Mouse (Mus musculus) G1E-ER4 (cell line): ENCODE results near the gene Gm27027. TPM values are rescaled to one million over a fixed set of nuclear protein-coding genes. Genes with fewer than 3 reads are reported as not detected.

ENCODE experiments used
- GATA1 ChIP-seq: IDR thresholded peaks from one replicate; pipeline ENCODE4 v1.8.0; 2012; ENCODE audit warnings: low read length, inconsistent platforms
- polyA plus RNA-seq: library from polyadenylated mRNA; stranded (reverse); fragments of >175 nt; gene quantifications from 2 replicates; pipeline ENCODE4 v1.2.3, GENCODE M21; 2012

Gm27027 gene
- not detected in 2 replicates for polyA plus RNA-seq

- no peak for TF ChIP-seq GATA1
Measured at GRCm38 (mm10) chr2:93996254-93996653, at the start of gene Gm27027. TSS of gene Gm27027 (minus strand) at chr2:93996354.

DNA sequence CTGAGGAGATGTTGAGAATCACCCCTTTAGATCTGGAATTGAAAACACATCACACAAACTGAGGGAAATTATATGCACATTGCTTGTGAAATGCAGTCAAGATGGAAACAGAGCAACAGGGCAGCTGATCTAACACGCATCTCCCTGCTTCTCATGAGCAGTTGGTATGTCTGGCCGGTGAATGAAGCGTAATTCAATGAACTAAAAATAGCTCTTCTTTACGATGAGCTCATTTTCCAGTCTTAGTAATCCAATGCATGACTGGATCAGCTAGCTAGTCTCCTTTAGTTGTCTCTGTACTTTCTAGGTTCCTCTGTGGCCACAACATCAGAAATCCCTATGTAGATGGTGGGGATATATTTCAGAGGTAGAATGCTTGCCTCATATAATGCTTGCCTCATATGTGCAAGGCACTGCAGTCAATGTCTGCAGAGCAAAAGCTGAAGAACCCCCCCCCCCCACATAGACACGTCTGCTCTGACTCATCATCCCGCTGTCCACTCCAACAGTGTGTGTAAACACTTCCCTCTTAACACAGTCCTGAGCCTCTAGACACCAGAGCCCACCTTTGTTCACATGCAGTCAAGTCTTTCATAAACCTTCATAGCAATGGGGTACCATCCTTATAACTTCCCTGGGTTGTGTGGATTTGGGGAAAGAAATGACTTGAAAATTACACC, 49.4 kb upstream of the Gm27027 start:
- TF ChIP-seq GATA1: no peak

- TF ChIP-seq GATA1: no peak
Measured at GRCm38 (mm10) chr2:94044174-94044573, 48.0 kb upstream of the Gm27027 start.

- TF ChIP-seq GATA1: no peak
Measured at GRCm38 (mm10) chr2:94043662-94044061, 47.5 kb upstream of the Gm27027 start.

DNA sequence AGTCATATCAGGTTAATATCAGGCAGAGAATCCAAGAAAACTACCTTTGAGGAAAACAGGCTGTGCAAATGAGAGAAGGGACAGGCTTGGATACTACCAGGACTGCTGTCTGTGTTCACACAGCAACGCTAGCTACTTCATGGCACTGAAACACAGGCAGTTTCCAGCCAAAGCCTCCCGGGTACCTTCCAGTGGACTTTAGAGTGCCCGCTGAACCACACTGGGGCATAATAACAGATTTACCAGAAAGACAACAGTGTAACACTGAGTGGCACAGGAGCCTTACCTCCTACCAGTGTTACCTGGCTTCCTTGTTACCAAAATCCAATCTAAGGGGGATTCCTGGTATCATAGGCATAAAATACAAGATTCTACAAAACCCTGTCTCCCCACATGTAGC, 46.3 kb upstream of the Gm27027 start:
- no peak for TF ChIP-seq GATA1

DNA sequence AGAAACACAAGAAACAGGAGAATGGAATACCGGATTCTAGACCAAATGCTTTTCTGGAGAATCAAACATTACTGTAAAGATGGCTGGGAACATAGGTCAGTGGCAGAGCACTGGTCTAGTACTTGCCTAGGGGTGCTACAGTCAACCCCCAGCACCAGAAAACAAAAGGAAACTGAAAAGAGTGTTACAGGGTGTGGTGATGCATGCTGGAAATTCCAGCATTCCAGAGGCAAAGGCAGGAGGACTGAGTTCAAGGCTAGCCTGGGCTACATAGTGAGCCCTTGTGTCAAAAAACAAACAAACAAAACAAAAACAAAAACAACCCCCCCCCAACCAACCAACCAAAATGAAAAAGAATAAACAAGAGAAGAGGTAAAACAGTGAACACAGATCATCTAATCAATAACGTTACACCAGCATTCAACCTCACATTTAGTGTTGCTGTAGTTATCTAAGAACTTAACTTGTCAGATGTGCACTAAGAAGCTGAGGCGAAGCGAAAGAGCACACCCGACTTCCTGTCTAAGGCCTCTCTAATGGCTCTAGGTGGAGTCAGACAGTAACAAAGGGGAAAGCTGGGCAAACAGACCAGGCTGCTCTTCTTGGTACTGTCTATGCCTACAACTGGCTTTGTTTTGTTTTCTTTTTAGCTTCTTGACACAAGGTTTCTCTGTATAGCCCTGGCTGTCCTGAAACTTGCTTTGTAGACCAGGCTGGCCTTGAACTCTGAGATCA, 44.4 kb upstream of the Gm27027 start:
- no peak for TF ChIP-seq GATA1

DNA sequence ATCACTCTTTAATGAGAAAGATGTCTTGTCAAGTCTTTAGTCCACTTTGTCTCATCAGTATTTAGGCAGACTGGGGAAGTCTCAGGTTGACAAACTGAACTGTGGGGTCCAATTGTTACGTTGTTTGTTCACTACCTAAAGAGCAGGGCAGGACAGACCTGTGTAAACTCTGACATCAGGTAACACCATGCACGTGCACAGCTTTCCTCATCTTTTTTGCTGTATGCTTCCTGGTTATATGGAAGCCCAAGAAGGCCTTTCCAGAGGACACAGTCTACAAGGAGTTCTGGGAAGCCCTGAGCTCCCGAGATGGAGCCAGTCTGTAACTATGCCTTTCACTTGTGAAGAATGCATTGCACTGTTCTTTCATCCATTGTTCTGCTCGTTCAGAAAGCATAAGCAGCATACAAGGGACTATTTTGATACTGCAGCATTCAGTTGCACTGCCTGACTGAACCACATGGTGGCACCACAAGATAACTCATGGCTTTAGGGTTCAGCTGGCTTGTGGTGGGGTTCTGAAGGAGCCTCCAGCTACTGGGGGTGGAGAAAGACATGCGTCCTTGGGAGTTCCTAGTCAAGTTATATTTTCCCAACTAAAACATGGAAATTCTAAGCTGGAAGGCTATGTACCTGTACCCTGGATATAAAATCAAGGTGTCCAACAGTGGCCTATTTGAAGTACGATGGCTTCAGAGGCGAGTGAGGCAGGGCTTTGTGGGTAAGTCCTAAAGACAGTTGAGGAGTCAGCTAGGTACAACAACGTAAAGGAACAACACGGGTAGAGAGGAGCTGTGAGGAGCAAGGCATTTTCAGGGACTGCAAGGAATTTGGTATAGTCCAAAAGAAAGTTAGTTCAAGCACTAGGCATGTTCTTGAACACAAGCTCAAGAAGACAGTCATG, 39.5 kb upstream of the Gm27027 start:
- no peak for TF ChIP-seq GATA1

GRCm38 (mm10) chr2:94030602-94031001, 34.4 kb upstream of the Gm27027 start:
- TF ChIP-seq GATA1: no peak

DNA sequence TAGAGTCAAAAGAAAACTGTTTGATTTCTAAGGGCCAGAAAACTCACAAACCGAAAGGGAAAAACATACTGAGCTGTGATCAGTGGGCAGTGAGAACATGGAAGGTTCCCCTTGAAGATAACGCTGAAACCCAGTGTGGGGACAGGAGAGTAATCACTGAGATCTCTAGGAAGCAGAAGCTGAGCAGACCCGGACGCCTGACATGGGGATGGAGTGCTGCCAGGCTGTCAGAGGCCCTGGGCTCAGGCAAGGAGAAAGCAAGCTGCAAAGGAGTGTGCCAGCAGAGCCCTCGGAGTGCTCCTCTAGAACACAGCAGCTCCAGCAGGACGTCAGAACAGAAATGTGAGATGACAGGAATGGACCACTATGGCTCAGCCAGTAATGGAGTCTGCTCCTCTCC, 28.5 kb upstream of the Gm27027 start:
- no peak for TF ChIP-seq GATA1

GRCm38 (mm10) chr2:94010335-94011291, 14.5 kb upstream of the Gm27027 start, which contains the start of gene Alkbh3:
TSS of gene Alkbh3 (minus strand) at chr2:94010807.
- TF ChIP-seq GATA1: no peak

DNA sequence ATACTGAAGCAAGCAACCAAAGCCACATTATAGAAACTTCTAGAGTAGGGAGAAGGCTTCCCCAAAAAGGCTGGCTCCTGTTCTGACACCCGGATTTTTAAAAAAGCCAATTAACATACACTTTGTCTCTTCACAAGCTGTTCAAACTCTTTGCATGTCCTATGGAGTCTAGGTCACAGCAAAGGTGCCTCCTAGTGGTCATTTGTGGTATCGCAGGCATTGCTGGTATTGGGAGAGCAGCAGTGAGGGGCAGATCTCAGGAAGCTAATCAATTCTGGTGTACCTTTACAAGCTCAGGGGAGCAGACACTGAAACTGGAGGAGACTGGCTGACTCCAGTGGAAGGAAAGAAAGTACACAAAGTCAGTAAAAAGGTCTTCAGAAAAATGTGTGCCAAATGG, 6.2 kb upstream of the Gm27027 start:
- no peak for TF ChIP-seq GATA1

DNA sequence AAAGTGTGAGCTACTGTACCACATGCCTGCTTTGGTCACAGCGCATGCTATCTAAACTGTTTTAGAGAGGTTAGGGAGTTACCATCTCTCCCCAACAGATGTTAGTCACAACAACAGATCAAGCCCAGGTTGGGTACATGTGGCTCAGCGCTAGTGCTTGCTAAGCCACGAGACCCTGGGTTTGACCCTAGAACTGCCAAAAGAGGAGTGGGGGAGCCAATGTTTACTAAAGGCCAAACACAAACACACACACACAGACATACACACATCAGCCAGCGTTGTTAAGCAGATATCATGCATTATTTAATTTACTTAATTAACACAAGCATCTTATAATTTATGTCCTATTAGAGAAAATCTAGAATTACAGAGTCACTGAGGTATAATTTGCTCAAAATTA, 5.8 kb upstream of the Gm27027 start:
- TF ChIP-seq GATA1: no peak

GRCm38 (mm10) chr2:94001411-94001810, 5.3 kb upstream of the Gm27027 start:
- no peak for TF ChIP-seq GATA1

GRCm38 (mm10) chr2:93992810-93993209, 3.3 kb downstream of the Gm27027 start:
- no peak for TF ChIP-seq GATA1

- no peak for TF ChIP-seq GATA1
Measured at GRCm38 (mm10) chr2:93992259-93992658, 3.9 kb downstream of the Gm27027 start.
